Mouse (Mus musculus): ENCODE measurements around the gene Card9. TPM values are rescaled to one million over a fixed set of nuclear protein-coding genes. Genes with fewer than 3 reads are reported as not detected.
"Not testable (repeated sequence)": the region's sequence is repeated elsewhere in the genome, so short reads cannot be mapped to it uniquely, and the experiment has no call there.

Gene Card9
- polyA plus RNA-seq, 1 experiment from 2014 or later = 2.0 TPM

GRCm38 (mm10) chr2:26389154-26389690, 28.5 kb upstream of the Card9 start, which contains the start of the genes Entr1 and Pmpca:
TSS of gene Entr1 (minus strand) at chr2:26389316.
TSS of gene Pmpca (plus strand) at chr2:26389339.
- Histone ChIP-seq H3K36me3 (peaks cover 76% of the 10 kb centered on the region), H3K4me1 (replicated peaks) (peaks cover 26% of the 10 kb centered on the region), H3K4me3 (peak within 1 kb of the TSS; percentile 91), H3K27me3 (no peaks in the 10 kb centered on the region), H3K27ac (replicated peaks) (peak within 1 kb of the TSS; percentile 75), H3K9me3 (no peaks in the 10 kb centered on the region), H3K4me2 (peak within 1 kb of the TSS; percentile 99), H3K9ac (peak within 1 kb of the TSS; percentile 93)
- under 1% methylated on average over 56 of the region's 60 CpGs for WGBS
- peak; percentile 94 for ATAC-seq (ENCODE audit: low read depth)

GRCm38 (mm10) chr2:26388682-26389153, 28.0 kb upstream of the Card9 start:
- H3K4me1 ChIP-seq (replicated peaks) = peaks cover 26% of the 10 kb centered on the region
- H3K4me2 ChIP-seq = peak overlapping the region; percentile 99
- H3K36me3 ChIP-seq = peaks cover 76% of the 10 kb centered on the region
- ATAC-seq (ENCODE audit: low read depth) = peak; percentile 60
- peak overlapping the region; percentile 93 for H3K9ac ChIP-seq
- no peaks in the 10 kb centered on the region for H3K9me3 ChIP-seq
- WGBS = 1% methylated on average over 45 of the region's 45 CpGs
- H3K27me3 ChIP-seq = no peaks in the 10 kb centered on the region
- peak overlapping the region; percentile 75 for H3K27ac ChIP-seq (replicated peaks)
- peak overlapping the region; percentile 91 for H3K4me3 ChIP-seq

- Histone ChIP-seq H3K4me2 (peak overlapping the region; percentile 99), H3K4me3 (peak overlapping the region; percentile 91), H3K9me3 (no peaks in the 10 kb centered on the region), H3K36me3 (peaks cover 76% of the 10 kb centered on the region), H3K27ac (replicated peaks) (no peak overlapping the region), H3K9ac (peak overlapping the region; percentile 93), H3K27me3 (no peaks in the 10 kb centered on the region), H3K4me1 (replicated peaks) (peaks cover 26% of the 10 kb centered on the region)
- 90% methylated on average over 3 of the region's 3 CpGs for WGBS
- no peak for ATAC-seq (ENCODE audit: low read depth)
Measured at GRCm38 (mm10) chr2:26387713-26388112, 27.0 kb upstream of the Card9 start.

DNA sequence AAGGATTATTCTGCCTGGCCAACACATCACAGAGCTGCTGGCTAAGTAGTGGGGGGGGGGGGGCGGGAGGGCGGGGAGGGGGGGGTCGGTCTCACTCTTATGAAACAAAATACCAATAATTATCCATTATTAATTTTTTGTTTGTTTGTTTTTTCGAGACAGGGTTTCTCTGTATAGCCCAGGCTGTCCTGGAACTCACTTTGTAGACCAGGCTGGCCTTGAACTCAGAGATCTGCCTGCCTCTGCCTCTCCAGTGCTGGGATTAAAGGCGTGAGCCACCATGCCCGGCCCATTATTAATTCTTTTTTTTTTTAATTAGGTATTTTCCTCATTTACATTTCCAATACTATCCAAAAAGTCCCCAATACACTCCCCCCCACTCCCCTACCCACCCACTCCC, 20.2 kb upstream of the Card9 start:
- not testable (repeated sequence) for H3K9me3 ChIP-seq, H3K27me3 ChIP-seq
- Histone ChIP-seq H3K4me1 (replicated peaks) (peaks cover 24% of the 10 kb centered on the region), H3K36me3 (peaks cover 73% of the 10 kb centered on the region), H3K27ac (replicated peaks) (peak overlapping the region; percentile 18; the same call in 1 of the 2 replicates), H3K4me3 (peak overlapping the region; percentile 83), H3K4me2 (peak overlapping the region; percentile 92), H3K9ac (peak overlapping the region; percentile 81)
- 34% methylated on average over 6 of the region's 6 CpGs for WGBS
- ATAC-seq (ENCODE audit: low read depth) = 0 out of 2 replicates have a peak, but pooled peaks have one; percentile 37

DNA sequence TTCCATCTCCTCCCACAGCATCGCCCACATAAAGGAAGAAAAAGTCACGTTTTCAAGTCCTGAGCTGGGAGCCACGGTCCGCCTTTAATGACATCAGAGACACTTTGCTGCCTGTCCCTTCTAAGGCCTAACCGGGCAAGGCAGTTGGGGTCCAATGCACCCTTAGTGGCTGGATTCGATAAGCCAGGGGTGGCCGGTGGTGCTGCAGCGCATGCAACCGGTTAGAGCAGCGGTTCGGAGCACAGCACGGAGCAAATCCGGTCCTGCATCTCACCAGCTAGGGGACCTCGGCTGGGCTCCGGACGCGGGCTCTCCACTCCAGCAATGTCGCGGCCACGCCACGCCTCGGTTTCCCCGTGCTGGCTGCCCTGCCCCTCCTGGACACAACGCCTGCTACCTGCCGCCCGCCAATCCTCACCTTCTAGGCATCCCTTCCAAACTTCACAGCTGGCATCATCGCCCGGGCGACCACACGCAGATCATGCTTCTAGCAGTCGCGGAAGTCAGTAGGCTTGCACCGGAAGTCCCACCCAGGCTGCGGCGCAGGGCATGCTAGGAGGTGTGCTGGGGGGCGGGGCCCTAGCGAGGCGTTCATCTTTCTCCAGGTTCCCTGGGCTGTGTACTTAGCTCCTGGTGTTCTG, 19.5 kb upstream of the Card9 start, which contains the start of gene Snapc4:
Snapc4 (minus strand) TSS at position 523 of the 641 bp plus-strand sequence.
- WGBS = under 1% methylated on average over 38 of the region's 38 CpGs
- H3K36me3 ChIP-seq = peaks cover 73% of the 10 kb centered on the region

GRCm38 (mm10) chr2:26372396-26372795, 11.7 kb upstream of the Card9 start:
- Histone ChIP-seq H3K4me1 (replicated peaks) (no peaks in the 10 kb centered on the region), H3K4me2 (no peak overlapping the region), H3K27ac (replicated peaks) (no peak overlapping the region), H3K4me3 (no peak overlapping the region), H3K9me3 (no peaks in the 10 kb centered on the region), H3K9ac (no peak overlapping the region), H3K27me3 (no peaks in the 10 kb centered on the region), H3K36me3 (peaks cover 100% of the 10 kb centered on the region)
- ATAC-seq (ENCODE audit: low read depth) = no peak
- 97% methylated on average over 8 of the region's 8 CpGs for WGBS

More for the DNA sequence above, 19.5 kb upstream of the Card9 start, which contains the start of gene Snapc4:
- peaks cover 24% of the 10 kb centered on the region for H3K4me1 ChIP-seq (replicated peaks)
- H3K27ac ChIP-seq (replicated peaks) = peak within 1 kb of the TSS; percentile 49; the same call in 1 of the 2 replicates
- peak within 1 kb of the TSS; percentile 81 for H3K9ac ChIP-seq
- H3K4me2 ChIP-seq = peak within 1 kb of the TSS; percentile 92
- H3K9me3 ChIP-seq = no peaks in the 10 kb centered on the region
- ATAC-seq (ENCODE audit: low read depth) = peak; percentile 98
- H3K4me3 ChIP-seq = peak within 1 kb of the TSS; percentile 83
- no peaks in the 10 kb centered on the region for H3K27me3 ChIP-seq

- H3K36me3 ChIP-seq = peaks cover 100% of the 10 kb centered on the region
- H3K4me2 ChIP-seq = no peak overlapping the region
- no peaks in the 10 kb centered on the region for H3K27me3 ChIP-seq
- H3K4me1 ChIP-seq (replicated peaks) = no peaks in the 10 kb centered on the region
- no peak overlapping the region for H3K27ac ChIP-seq (replicated peaks)
- ATAC-seq (ENCODE audit: low read depth) = no peak
- no peak overlapping the region for H3K4me3 ChIP-seq
- WGBS = 90% methylated on average over 1 of the region's 1 CpGs
- H3K9ac ChIP-seq = no peak overlapping the region
- no peaks in the 10 kb centered on the region for H3K9me3 ChIP-seq
Measured at GRCm38 (mm10) chr2:26368572-26368971, 7.9 kb upstream of the Card9 start.

GRCm38 (mm10) chr2:26367911-26368310, 7.2 kb upstream of the Card9 start:
- ATAC-seq (ENCODE audit: low read depth) = no peak
- H3K9me3 ChIP-seq = no peaks in the 10 kb centered on the region
- 93% methylated on average over 6 of the region's 6 CpGs for whole genome bisulfite sequencing

GRCm38 (mm10) chr2:26364738-26365465, 4.2 kb upstream of the Card9 start:
- 86% methylated on average over 10 of the region's 10 CpGs for WGBS
- H3K4me2 ChIP-seq = no peak overlapping the region
- ATAC-seq (ENCODE audit: low read depth) = no peak

More at GRCm38 (mm10) chr2:26367911-26368310, 7.2 kb upstream of the Card9 start:
- Histone ChIP-seq H3K9ac (no peak overlapping the region), H3K36me3 (peaks cover 100% of the 10 kb centered on the region), H3K4me1 (replicated peaks) (no peaks in the 10 kb centered on the region), H3K4me2 (no peak overlapping the region), H3K27me3 (no peaks in the 10 kb centered on the region), H3K27ac (replicated peaks) (no peak overlapping the region), H3K4me3 (no peak overlapping the region)

GRCm38 (mm10) chr2:26363481-26363880, 2.8 kb upstream of the Card9 start:
- Histone ChIP-seq H3K36me3 (peaks cover 65% of the 10 kb centered on the region), H3K4me3 (no peak overlapping the region), H3K9ac (no peak overlapping the region), H3K4me1 (replicated peaks) (no peaks in the 10 kb centered on the region), H3K27ac (replicated peaks) (no peak overlapping the region), H3K27me3 (no peaks in the 10 kb centered on the region), H3K4me2 (no peak overlapping the region), H3K9me3 (no peaks in the 10 kb centered on the region)
- WGBS = 86% methylated on average over 5 of the region's 5 CpGs
- ATAC-seq (ENCODE audit: low read depth) = no peak

More at GRCm38 (mm10) chr2:26364738-26365465, 4.2 kb upstream of the Card9 start:
- no peak overlapping the region for H3K27ac ChIP-seq (replicated peaks)
- peaks cover 80% of the 10 kb centered on the region for H3K36me3 ChIP-seq
- H3K27me3 ChIP-seq = no peaks in the 10 kb centered on the region
- H3K9ac ChIP-seq = no peak overlapping the region
- no peaks in the 10 kb centered on the region for H3K9me3 ChIP-seq
- H3K4me3 ChIP-seq = no peak overlapping the region
- no peaks in the 10 kb centered on the region for H3K4me1 ChIP-seq (replicated peaks)

- ATAC-seq (ENCODE audit: low read depth) = no peak
- H3K36me3 ChIP-seq = peaks cover 60% of the 10 kb centered on the region
Measured at GRCm38 (mm10) chr2:26362991-26363390, 2.3 kb upstream of the Card9 start.

DNA sequence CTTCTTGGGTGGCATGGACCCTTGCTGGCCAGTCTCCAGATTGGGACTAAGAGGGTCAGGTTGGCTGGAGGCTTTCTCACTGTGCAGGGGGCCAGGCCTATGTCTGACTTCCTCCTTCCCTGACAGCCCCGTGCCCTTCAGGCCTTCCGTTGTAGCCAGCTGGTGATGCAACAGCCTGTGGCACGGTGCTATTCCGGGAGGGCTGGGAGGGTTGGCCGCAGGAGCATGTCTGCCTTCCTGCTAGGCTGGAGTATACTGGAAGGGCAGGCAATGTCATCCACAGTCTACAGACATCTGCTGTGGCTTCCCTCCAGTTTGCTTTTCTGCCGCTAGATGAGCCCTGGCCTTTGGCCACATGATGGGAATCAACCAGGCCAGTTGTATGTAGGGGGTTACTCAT, 735 bp downstream of the Card9 start:
- peaks cover 36% of the 10 kb centered on the region for H3K36me3 ChIP-seq
- 86% methylated on average over 6 of the region's 6 CpGs for WGBS

More at GRCm38 (mm10) chr2:26362991-26363390, 2.3 kb upstream of the Card9 start:
- no peaks in the 10 kb centered on the region for H3K4me1 ChIP-seq (replicated peaks)
- H3K4me3 ChIP-seq = no peak overlapping the region
- H3K27ac ChIP-seq (replicated peaks) = no peak overlapping the region
- H3K27me3 ChIP-seq = no peaks in the 10 kb centered on the region
- WGBS = 81% methylated on average over 5 of the region's 5 CpGs
- H3K9me3 ChIP-seq = no peaks in the 10 kb centered on the region
- H3K9ac ChIP-seq = no peak overlapping the region
- no peak overlapping the region for H3K4me2 ChIP-seq

More for the DNA sequence above, 735 bp downstream of the Card9 start:
- no peak overlapping the region for H3K4me3 ChIP-seq
- H3K9ac ChIP-seq = no peak overlapping the region
- H3K27me3 ChIP-seq = no peaks in the 10 kb centered on the region
- H3K9me3 ChIP-seq = no peaks in the 10 kb centered on the region
- H3K27ac ChIP-seq (replicated peaks) = no peak overlapping the region
- no peak for ATAC-seq (ENCODE audit: low read depth)
- H3K4me1 ChIP-seq (replicated peaks) = no peaks in the 10 kb centered on the region
- H3K4me2 ChIP-seq = no peak overlapping the region

Measured in neural tube, embryonic 13.5 days (tissue).